Mouse (Mus musculus) CH12.LX (cell line): ENCODE measurements around the gene Tmem19. TPM values are rescaled to one million over a fixed set of nuclear protein-coding genes. Genes with fewer than 3 reads are reported as not detected.

Experiments
- DNase-seq: peaks from one replicate; pipeline ENCODE4 v3.0.0-alpha.2; 2013; ENCODE audit errors: extremely low read depth
- H3K27ac ChIP-seq: 2 replicates; pipeline ENCODE4 v1.5.1; 2012; ENCODE audit warnings: low read depth, mild to moderate bottlenecking, control low read depth, moderate library complexity; ENCODE audit not compliant: insufficient read depth
- H3K27me3 ChIP-seq: replicated peaks from 2 replicates; pipeline ENCODE3; 2012; ENCODE audit warnings: inconsistent platforms
- H3K36me3 ChIP-seq, 2 experiments: replicated peaks in 1 of 2; 2 replicates each; pipeline versions ENCODE3 to v1.6.1; 2012; ENCODE audit warnings: inconsistent platforms in 1 of 2, low read length in 1 of 2, mild to moderate bottlenecking in 1 of 2, mixed read lengths in 1 of 2, moderate library complexity in 1 of 2; ENCODE audit not compliant: control insufficient read depth in 1 of 2, insufficient read depth in 1 of 2
- H3K4me1 ChIP-seq, 2 experiments: 2 replicates each; pipeline ENCODE4 v1.6.1; 2012; ENCODE audit warnings: inconsistent platforms in 1 of 2, moderate library complexity in 1 of 2; ENCODE audit not compliant: insufficient read depth in 2 of 2, control insufficient read depth in 1 of 2
- H3K4me2 ChIP-seq: 2 replicates; pipeline ENCODE4 v1.6.1; 2012; ENCODE audit warnings: low read depth, mild to moderate bottlenecking, control low read depth; ENCODE audit not compliant: poor library complexity, insufficient read depth, severe bottlenecking
- H3K4me3 ChIP-seq, 3 experiments: fragments of 150-350 bp in 1 of 3; sonication (generic) in 1 of 3; replicated peaks in 1 of 3; 2 replicates each; pipeline versions ENCODE3 to v1.5.1; 2011 to 2012; ENCODE audit warnings: low read depth in 2 of 3, low read length in 2 of 3, mild to moderate bottlenecking in 2 of 3, moderate library complexity in 2 of 3, control low read depth in 1 of 3, improper control_type of control experiment in 1 of 3, inconsistent platforms in 1 of 3, mixed read lengths in 1 of 3; ENCODE audit not compliant: poor library complexity in 1 of 3
- H3K79me2 ChIP-seq: replicated peaks from 2 replicates; pipeline ENCODE4 v1.6.1; 2012; ENCODE audit warnings: mild to moderate bottlenecking, moderate library complexity; ENCODE audit not compliant: control insufficient read depth, poor library complexity, insufficient read depth, severe bottlenecking; ENCODE audit errors: extremely low read depth
- H3K9ac ChIP-seq: 2 replicates; pipeline ENCODE4 v1.6.1; 2012; ENCODE audit warnings: low read depth, mild to moderate bottlenecking, control low read depth, moderate library complexity; ENCODE audit not compliant: insufficient read depth
- H3K9me3 ChIP-seq: replicated peaks from 2 replicates; pipeline ENCODE3; 2012; ENCODE audit warnings: low read length, inconsistent platforms, mixed read lengths
- EP300 ChIP-seq: IDR thresholded peaks from 2 replicates; pipeline ENCODE4 v1.6.1; 2011; ENCODE audit warnings: low read length, improper control_type of control experiment
- ETS1 ChIP-seq: conservative IDR thresholded peaks from 2 replicates; pipeline ENCODE4 v1.6.1; 2012; ENCODE audit warnings: low read depth, mild to moderate bottlenecking, inconsistent platforms, low read length, improper control_type of control experiment, moderate library complexity
- IRF4 ChIP-seq: IDR thresholded peaks from 2 replicates; pipeline ENCODE4 v1.6.1; 2014; ENCODE audit warnings: low read depth, mild to moderate bottlenecking, inconsistent platforms, low read length, improper control_type of control experiment
- JUN ChIP-seq: IDR thresholded peaks from 2 replicates; pipeline ENCODE4 v1.6.1; 2011; ENCODE audit warnings: low read depth, mild to moderate bottlenecking, low read length, improper control_type of control experiment, moderate library complexity; ENCODE audit not compliant: insufficient read depth
- MAFK ChIP-seq: IDR thresholded peaks from 2 replicates; pipeline ENCODE4 v1.6.1; 2011; ENCODE audit warnings: low read length, improper control_type of control experiment; ENCODE audit not compliant: insufficient replicate concordance
- MAX ChIP-seq: IDR thresholded peaks from 2 replicates; pipeline ENCODE4 v1.6.1; 2011; ENCODE audit warnings: low read length, improper control_type of control experiment
- MAZ ChIP-seq: IDR thresholded peaks from 2 replicates; pipeline ENCODE4 v1.6.1; 2012; ENCODE audit warnings: low read depth, mild to moderate bottlenecking, inconsistent platforms, low read length, improper control_type of control experiment, moderate library complexity
- MEF2A ChIP-seq: IDR thresholded peaks from 2 replicates; pipeline ENCODE4 v1.6.1; 2014; ENCODE audit warnings: low read depth, mild to moderate bottlenecking, inconsistent platforms, low read length, improper control_type of control experiment, borderline replicate concordance
- MXI1 ChIP-seq: IDR thresholded peaks from 2 replicates; pipeline ENCODE4 v1.6.1; 2011; ENCODE audit warnings: mild to moderate bottlenecking, low read depth, low read length, improper control_type of control experiment
- MYC ChIP-seq: IDR thresholded peaks from 2 replicates; pipeline ENCODE4 v1.6.1; 2011; ENCODE audit warnings: low read depth, mild to moderate bottlenecking, improper control_type of control experiment, low read length
- NELFE ChIP-seq: IDR thresholded peaks from 2 replicates; pipeline ENCODE4 v1.6.1; 2011; ENCODE audit warnings: low read depth, low read length, improper control_type of control experiment
- RAD21 ChIP-seq: IDR thresholded peaks from 2 replicates; pipeline ENCODE4 v1.6.1; 2011; ENCODE audit warnings: low read depth, mild to moderate bottlenecking, low read length, improper control_type of control experiment, moderate library complexity
- TBP ChIP-seq: conservative IDR thresholded peaks from 2 replicates; pipeline ENCODE4 v1.6.1; 2011; ENCODE audit warnings: low read depth, low read length, improper control_type of control experiment
- TCF12 ChIP-seq: IDR thresholded peaks from 2 replicates; pipeline ENCODE4 v1.6.1; 2014; ENCODE audit warnings: low read depth, mild to moderate bottlenecking, inconsistent platforms, low read length, improper control_type of control experiment
- UBTF ChIP-seq: IDR thresholded peaks from 2 replicates; pipeline ENCODE4 v1.6.1; 2012; ENCODE audit warnings: low read depth, mild to moderate bottlenecking, inconsistent platforms, low read length, improper control_type of control experiment, moderate library complexity
- USF1 ChIP-seq: IDR thresholded peaks from 2 replicates; pipeline ENCODE4 v1.6.1; 2014; ENCODE audit warnings: low read depth, mild to moderate bottlenecking, inconsistent platforms, low read length, improper control_type of control experiment
- USF2 ChIP-seq: conservative IDR thresholded peaks from 2 replicates; pipeline ENCODE4 v1.6.1; 2011; ENCODE audit warnings: low read depth, low read length, improper control_type of control experiment
- ZMIZ1 ChIP-seq: IDR thresholded peaks from 2 replicates; pipeline ENCODE4 v1.6.1; 2012; ENCODE audit warnings: low read depth, mild to moderate bottlenecking, inconsistent platforms, low read length, improper control_type of control experiment
- ZNF384 ChIP-seq: IDR thresholded peaks from 2 replicates; pipeline ENCODE4 v1.6.1; 2012; ENCODE audit warnings: low read depth, low read length, improper control_type of control experiment, inconsistent platforms
- dilution Hi-C: fragments of 300-500 bp; cut with MboI; formaldehyde crosslinking; loops from 2 replicates; pipeline ENCODE4 v1.14.3; 2020; ENCODE audit warnings: low sequenced_read_pairs; ENCODE audit not compliant: extremely low pct_unique_long_range_greater_than_20kb, extremely low pct_ligation_motif_present
- in situ Hi-C: fragments of 300-500 bp; cut with MboI; formaldehyde crosslinking; loops from 3 replicates; pipeline ENCODE4 v1.14.3; 2019; ENCODE audit warnings: low sequenced_read_pairs, low pct_ligation_motif_present, low pct_unique_long_range_greater_than_20kb, mixed read lengths
- polyA plus RNA-seq: library from polyadenylated mRNA; unstranded; fragments of >175 nt; gene quantifications from 2 replicates; pipeline ENCODE4 v1.2.1, GENCODE M21; 2012; ENCODE audit warnings: low read depth; ENCODE audit not compliant: insufficient read length
- total RNA-seq, 2 experiments: library from RNA; depleted of rRNA; stranded (reverse); fragments of 300-350 nt in 1 of 2; fragments of >200 nt in 1 of 2; gene quantifications; 2 replicates each; pipeline ENCODE4 v1.2.3; 2012 to 2014

Gene Tmem19
- total and polyA plus RNA-seq, 3 experiments = 25.7 to 29.3 (median 26.0) TPM

DNA sequence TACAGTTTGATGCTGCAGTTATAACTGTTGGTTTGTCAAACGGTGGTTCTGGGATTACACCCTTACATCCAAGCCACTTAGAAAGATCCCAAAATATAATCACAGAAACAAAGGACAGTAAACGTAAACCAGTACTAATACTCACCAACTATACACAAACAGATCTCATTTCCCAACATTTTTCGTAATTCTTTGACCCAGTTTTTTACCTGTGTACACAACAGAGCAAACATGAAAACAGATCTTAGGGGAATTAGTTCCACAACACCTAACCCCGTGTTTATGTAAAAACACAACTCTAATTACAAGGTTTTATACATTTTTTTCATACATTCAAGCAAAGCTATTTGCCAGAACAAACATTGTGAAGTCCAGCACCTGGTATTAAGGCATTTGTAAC is 63.6 kb downstream of the Tmem19 start:
- in situ Hi-C loops (no loop called here), dilution Hi-C loops (no loop called here)
- Histone ChIP-seq H3K9me3 (no peaks in the 10 kb centered on the region), H3K27ac (no peak overlapping the region), H3K9ac (no peak overlapping the region), H3K79me2 (peaks cover 41% of the 10 kb centered on the region), H3K36me3 (peaks cover 67 to 94% of the 10 kb centered on the region in 2 experiments), H3K4me2 (no peak overlapping the region), H3K27me3 (no peaks in the 10 kb centered on the region), H3K4me3 (no peak overlapping the region), H3K4me1 (no peaks in the 10 kb centered on the region)
- TF ChIP-seq TBP (no peak), USF1 (no peak), NELFE (no peak), MAFK (no peak), MXI1 (no peak), JUN (no peak), TCF12 (no peak), MAZ (no peak), UBTF (no peak), MAX (no peak), MEF2A (no peak), RAD21 (no peak), ETS1 (no peak), USF2 (no peak), EP300 (no peak), ZNF384 (no peak), MYC (no peak)
- no peak for DNase-seq

GRCm38 (mm10) chr10:115297582-115297981 is 64.7 kb downstream of the Tmem19 start:
- in situ Hi-C loops (no loop called here), dilution Hi-C loops (no loop called here)
- no peak overlapping the region for H3K4me2 ChIP-seq
- H3K9ac ChIP-seq = no peak overlapping the region
- TF ChIP-seq IRF4 (no peak), MAX (no peak), ZMIZ1 (no peak), MAFK (no peak)
- no peaks in the 10 kb centered on the region for H3K9me3 ChIP-seq
- no peaks in the 10 kb centered on the region for H3K4me1 ChIP-seq
- H3K4me3 ChIP-seq = no peak overlapping the region
- peaks cover 73 to 94% of the 10 kb centered on the region in 2 experiments for H3K36me3 ChIP-seq
- DNase-seq = no peak
- no peak overlapping the region for H3K27ac ChIP-seq
- H3K27me3 ChIP-seq = no peaks in the 10 kb centered on the region
- H3K79me2 ChIP-seq = peaks cover 34% of the 10 kb centered on the region
